In genomic region chr10:25140155-25140755, GRCm38 (mm10) we compare ENCODE assay signal across 8 mouse cellular contexts.
DNase-seq lines count a peak whose midpoint lies in the region; ATAC-seq and TF ChIP-seq lines count a peak whose summit lies in the region.

No protein-coding gene starts in this region.

- peaks cover 28% of the 10 kb centered on the region for H3K4me1 ChIP-seq in G1E (ENCODE audit: insufficient read depth, low read depth, low read length)
- H3K4me1 ChIP-seq in heart, embryonic 16.5 days (ENCODE audit: control insufficient read depth, insufficient read depth, low read length) = peaks cover 11% of the 10 kb centered on the region
- H3K4me1 ChIP-seq in stomach, embryonic 15.5 days = no peaks in the 10 kb centered on the region

- H3K36me3 ChIP-seq in G1E (replicated peaks) = no peaks in the 10 kb centered on the region
- no peaks in the 10 kb centered on the region for H3K36me3 ChIP-seq in heart, embryonic 16.5 days (ENCODE audit: control insufficient read depth, insufficient read depth)
- no peaks in the 10 kb centered on the region for H3K36me3 ChIP-seq in stomach, embryonic 15.5 days

- no peak overlapping the region for H3K9ac ChIP-seq in heart, embryonic 16.5 days (ENCODE audit: low read length)
- H3K9ac ChIP-seq in stomach, embryonic 15.5 days = no peak overlapping the region

- peaks cover 6% of the 10 kb centered on the region for H3K9me3 ChIP-seq in G1E (replicated peaks)
- peaks cover 8% of the 10 kb centered on the region for H3K9me3 ChIP-seq in heart, embryonic 16.5 days (replicated peaks; ENCODE audit: control insufficient read depth, low read length)
- 0 out of 2 replicates have a peak, but pooled peaks cover 3% of the 10 kb centered on the region for H3K9me3 ChIP-seq in stomach, embryonic 15.5 days

- no peak overlapping the region for H3K4me2 ChIP-seq in heart, embryonic 16.5 days (ENCODE audit: low read depth, low read length)
- no peak overlapping the region for H3K4me2 ChIP-seq in stomach, embryonic 15.5 days

- H3K4me3 ChIP-seq in G1E (ENCODE audit: low read depth, low read length) = no peak overlapping the region; the same call in 1 of the 2 replicates
- H3K4me3 ChIP-seq in heart, embryonic 16.5 days (ENCODE audit: low read length) = no peak overlapping the region
- H3K4me3 ChIP-seq in stomach, embryonic 15.5 days (replicated peaks) = no peak overlapping the region

- ATAC-seq in G1E (ENCODE audit: extremely low read depth, insufficient number of reproducible peaks, low FRiP score, poor library complexity, severe bottlenecking) = no peak; the same call in 1 of the 2 replicates
- peak; percentile 88 for ATAC-seq in heart, embryonic 16.5 days (replicated peaks; ENCODE audit: extremely low read depth, insufficient read depth, low FRiP score)
- peak; percentile 83; the same call in 1 of the 2 replicates for ATAC-seq in stomach, embryonic 15.5 days (ENCODE audit: insufficient read depth, low FRiP score, low read depth)
- no peak for ATAC-seq in activated CD4-positive, CD25-positive, alpha-beta regulatory T cell, adult 4 months

- WGBS in heart, embryonic 16.5 days = 29% methylated on average over 14 of the region's 14 CpGs
- WGBS in stomach, embryonic 15.5 days = 23% methylated on average over 13 of the region's 14 CpGs

- H3K27ac ChIP-seq in heart, embryonic 16.5 days (ENCODE audit: low read length) = peak overlapping the region; percentile 37
- H3K27ac ChIP-seq in stomach, embryonic 15.5 days = no peak overlapping the region

- peak; percentile 67 to 77 for DNase-seq in cerebellum, postnatal 14 days
- no peak for DNase-seq in cerebellum, adult 9-11 months
- peak; percentile 51 for DNase-seq in G1E (ENCODE audit: low spot score)
- DNase-seq in kidney, postnatal 14 days = peak; percentile 62
- peak; percentile 18 for DNase-seq in mesoderm, embryonic 11.5 days (ENCODE audit: low read depth, low spot score)

- TF ChIP-seq CTCF in G1E (IDR thresholded peaks at IDR 0.05; ENCODE audit: low read depth, low read length) = no peak

- no peaks in the 10 kb centered on the region for H3K27me3 ChIP-seq in G1E (ENCODE audit: insufficient read depth, low read length)
- no peaks in the 10 kb centered on the region for H3K27me3 ChIP-seq in heart, embryonic 16.5 days (ENCODE audit: control insufficient read depth, insufficient read depth, low read length)
- H3K27me3 ChIP-seq in stomach, embryonic 15.5 days (replicated peaks) = no peaks in the 10 kb centered on the region

Comparison
In these comparisons a context has a peak if more than half of its experiments do, and no peak if none do; other contexts are left out.
1. ATAC-seq: peak in heart, embryonic 16.5 days (single experiment) and stomach, embryonic 15.5 days (single experiment); none in G1E (single experiment) and activated CD4-positive, CD25-positive, alpha-beta regulatory T cell, adult 4 months (single experiment).